Mouse (Mus musculus) heart, adult 9 months (tissue): ENCODE measurements around the gene Ptp4a2.

ENCODE experiments used
- DNase-seq, 2 experiments: peaks; one replicate each; pipeline ENCODE4 v3.0.0; 2022; ENCODE audit warnings: low spot score in 2 of 2

Gene Ptp4a2

GRCm38 (mm10) chr4:129797985-129798384, 13.0 kb upstream of the Ptp4a2 start:
- no peak for DNase-seq

DNA sequence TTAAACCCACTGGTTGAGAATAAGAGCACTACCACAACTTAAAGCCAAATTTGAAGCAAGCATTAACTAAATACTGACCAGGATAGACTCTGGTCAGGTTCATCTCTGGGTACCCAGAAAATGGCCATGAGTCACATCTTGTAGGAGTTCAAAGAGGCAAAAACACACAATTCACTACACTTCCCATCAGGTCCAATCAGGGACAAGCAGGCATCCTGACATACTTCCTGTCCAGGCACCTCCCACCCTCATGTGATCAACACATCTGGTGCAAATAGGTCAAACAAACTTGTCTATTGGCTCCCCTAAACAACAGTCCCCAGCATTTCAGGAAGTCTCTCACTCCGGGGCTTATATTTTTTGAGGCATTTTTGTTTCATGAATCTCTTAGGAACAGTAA, 7.7 kb upstream of the Ptp4a2 start:
- no peak for DNase-seq

DNA sequence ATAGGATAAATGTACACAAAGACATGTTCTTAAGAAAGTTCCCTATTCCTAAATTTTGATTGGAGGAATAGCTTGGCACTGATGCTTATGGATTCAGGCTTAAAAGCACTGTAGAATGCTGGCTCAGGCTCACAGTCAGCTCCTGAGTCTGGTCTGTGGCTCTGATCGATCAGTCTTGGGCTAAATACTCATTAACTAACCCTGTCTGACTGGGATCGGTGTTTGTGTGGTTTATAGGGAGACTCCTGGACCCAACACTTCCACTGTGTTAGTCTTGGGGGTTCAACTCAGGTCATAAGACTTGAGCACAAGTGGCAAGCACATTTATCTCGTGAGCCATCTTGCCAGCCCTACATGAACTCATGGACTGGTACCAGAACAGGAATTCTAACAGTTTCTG, 6.0 kb upstream of the Ptp4a2 start:
- DNase-seq: no peak

DNA sequence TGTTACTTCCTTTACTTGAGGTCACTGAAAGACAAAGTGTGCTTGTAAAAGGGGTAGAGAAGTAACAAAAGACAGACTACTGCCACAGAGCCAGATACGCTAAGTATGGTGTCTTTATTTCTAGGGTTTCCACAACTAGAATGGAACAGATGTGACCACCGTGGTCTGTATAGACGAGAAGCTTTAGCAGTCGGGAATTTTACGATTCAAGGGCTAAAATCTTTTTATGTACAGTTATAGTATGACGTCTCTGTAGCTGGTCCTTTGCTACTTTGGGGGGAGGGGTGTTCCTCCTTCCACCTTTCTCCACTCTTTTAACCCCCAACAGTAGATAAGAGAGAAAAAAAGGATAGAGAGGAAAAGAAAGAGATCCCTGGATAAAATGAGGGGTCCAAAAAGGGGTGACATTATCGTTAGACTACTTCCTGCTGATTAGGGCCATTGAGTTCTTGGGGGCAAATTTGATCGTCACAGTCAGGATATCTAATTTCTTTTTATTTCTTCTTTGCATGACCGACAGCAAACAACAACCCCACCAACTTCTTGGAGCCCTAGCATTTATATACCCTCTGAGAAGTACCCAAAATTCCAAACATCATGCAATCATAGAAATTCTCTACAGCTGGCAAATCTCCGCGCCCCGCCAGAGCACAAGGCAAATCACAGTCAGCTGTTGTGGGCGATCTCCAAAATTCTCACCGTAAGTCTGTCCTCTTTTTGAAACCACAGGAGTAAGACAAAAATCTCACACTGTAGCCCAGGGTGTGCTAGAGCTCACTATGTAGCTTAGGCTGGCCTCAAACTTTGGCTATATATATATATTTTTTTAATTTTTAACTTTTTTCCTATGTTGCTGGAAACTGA, 818 bp downstream of the Ptp4a2 start:
- no peak for DNase-seq

DNA sequence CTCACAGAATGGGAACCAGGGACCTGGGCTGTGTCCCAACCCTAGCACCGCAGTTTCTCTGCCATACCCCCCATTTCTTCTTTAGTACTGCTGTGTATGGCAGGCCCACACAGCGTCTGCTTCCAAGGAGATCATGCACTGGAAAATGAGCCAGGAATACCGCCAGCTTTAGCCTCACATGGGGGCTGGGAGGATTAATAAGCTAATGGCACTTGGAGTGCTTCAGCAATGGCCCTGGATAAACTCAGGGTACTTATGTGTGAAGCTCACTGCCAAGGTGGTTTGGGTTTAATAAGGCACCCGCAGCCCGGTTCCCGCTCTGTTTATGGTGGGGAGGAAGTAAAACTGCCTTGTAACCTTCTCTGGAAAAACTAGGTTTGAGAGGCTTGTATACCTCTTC, 6.6 kb downstream of the Ptp4a2 start:
- DNase-seq: no peak

DNA sequence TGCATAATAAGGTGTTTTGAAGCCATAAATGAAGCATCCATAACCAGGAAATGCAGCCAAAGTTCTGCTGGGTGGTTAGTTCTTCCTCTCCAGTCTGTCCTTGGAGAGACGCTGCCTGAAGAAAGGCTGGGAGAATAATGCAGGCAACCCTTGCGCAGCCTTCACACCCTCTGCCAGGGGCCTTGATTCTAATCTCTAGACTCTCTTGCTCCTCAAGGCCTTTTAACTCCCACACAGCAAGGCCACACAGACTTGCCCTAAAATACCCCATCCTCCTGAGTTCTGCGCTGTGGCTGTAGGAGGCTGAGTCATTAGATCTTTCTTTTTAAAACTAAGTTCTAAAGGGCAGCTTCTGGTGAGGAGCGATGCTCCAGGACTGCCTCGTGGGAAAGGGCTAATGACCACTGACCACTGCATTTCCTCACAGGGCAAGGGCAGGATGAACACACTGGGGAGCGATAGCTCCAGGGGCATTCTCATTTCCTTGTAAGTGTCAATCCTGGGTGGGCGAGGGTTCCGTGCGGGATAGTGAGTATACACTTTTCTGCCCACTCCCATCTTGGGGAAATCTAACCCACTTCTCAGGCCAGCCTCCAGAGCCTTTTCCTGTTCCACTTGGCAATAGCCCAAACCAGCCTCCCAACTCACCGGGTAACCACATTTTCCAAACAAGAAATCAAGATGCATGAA, 7.6 kb downstream of the Ptp4a2 start:
- peak in 1 of 2 experiments; percentile 41 for DNase-seq

GRCm38 (mm10) chr4:129819712-129820336, 8.8 kb downstream of the Ptp4a2 start:
- DNase-seq: peak; percentile 98 to 99

- DNase-seq: peak; percentile 78 to 79
These were observed 9.5 kb downstream of the Ptp4a2 start for GRCm38 (mm10) chr4:129820417-129821086.

DNA sequence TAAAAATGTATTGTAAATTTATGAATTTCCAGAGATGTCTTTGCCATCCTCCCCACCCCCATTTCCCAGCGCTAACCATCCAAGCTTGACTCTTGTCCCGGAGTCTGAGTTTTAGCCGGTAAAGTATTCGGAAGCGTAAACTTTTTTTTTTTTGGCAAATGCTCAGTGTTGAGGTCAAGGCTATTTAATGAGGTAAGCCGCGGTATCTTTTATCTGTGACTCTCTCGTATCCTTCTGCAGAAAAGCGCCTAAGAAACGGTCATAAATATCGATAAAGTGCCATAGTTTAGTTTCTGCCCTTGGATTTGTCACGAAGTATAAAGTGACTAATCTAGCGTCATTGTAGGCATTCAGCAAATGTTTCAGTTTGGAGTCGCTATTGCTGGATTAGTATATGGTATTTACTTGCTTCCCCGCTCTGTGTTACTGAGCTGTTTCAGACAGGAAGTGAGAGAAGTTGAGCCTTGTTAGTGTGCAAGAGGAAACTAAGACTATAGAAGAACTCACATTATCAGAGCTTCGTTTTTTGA, 10.1 kb downstream of the Ptp4a2 start:
- DNase-seq: no peak

- DNase-seq: no peak
These were observed 11.3 kb downstream of the Ptp4a2 start for GRCm38 (mm10) chr4:129822324-129822723.

- DNase-seq: no peak
These were observed 12.3 kb downstream of the Ptp4a2 start for GRCm38 (mm10) chr4:129823216-129823810.

DNA sequence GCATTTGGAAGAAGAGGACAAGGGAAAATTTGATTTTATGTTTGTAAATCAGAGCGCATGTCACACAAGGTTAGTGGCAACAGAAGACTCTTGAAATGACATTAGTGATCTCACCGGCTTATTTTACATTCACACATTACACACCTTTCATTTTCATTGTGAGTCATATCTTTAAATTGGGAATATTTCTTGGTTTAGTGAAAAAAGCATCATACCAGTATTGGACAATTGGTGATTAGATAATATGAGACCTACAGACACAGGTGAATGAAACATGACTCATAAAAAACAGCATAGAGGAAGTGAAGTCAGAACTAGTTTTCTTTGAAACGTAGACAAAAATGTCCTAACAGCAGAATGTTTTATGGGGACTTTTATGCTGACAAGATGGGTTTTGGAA, 16.6 kb downstream of the Ptp4a2 start:
- DNase-seq: no peak

DNA sequence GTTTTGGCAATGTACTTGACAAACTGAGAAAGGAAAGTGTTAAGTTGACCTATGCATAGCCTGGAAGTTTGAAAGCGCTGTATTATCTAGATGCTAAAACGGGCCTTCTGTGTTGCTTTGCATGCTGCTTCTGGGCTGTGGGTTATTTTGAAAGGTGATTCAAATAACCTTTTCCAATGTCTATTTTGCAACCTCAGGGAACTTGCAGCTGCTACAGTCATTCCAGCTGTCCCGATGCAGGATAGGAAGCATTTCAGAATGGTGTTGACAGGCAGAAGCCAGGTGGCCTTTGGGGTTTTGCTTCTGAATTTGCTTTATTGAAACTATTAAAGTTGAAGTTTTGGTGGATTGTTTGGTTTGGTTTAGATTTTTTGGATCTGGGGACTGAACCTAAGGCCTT, 17.1 kb downstream of the Ptp4a2 start:
- DNase-seq: no peak

GRCm38 (mm10) chr4:129829799-129830198, 18.8 kb downstream of the Ptp4a2 start:
- no peak for DNase-seq

DNA sequence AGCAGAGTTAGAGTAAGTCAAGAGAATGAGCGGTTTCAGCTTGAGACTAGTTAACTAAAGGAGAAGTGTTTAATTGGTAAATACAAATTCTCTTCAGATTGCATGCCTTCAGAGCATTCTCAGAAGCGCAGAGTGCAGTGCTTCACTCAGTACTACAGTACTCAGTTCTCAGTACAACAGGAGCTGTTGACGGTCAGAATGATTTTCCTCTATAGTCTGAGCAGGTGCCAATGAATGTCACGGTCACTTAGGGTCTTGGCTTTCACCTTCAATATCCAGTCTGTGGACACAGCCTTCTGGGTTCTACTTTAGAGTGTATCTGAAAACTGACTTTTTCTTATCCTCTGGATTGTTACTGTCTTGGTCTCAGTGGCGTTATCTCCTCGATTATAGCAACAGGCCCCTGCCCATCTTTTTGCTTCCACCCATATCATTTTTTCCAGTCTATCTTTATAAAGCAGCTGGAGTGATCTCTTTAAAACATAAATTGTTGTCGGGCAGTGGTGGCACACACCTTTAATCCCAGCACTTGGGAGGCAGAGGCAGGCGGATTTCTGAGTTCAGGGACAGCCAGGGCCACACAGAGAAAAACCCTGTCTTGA, 19.4 kb downstream of the Ptp4a2 start:
- no peak for DNase-seq

DNA sequence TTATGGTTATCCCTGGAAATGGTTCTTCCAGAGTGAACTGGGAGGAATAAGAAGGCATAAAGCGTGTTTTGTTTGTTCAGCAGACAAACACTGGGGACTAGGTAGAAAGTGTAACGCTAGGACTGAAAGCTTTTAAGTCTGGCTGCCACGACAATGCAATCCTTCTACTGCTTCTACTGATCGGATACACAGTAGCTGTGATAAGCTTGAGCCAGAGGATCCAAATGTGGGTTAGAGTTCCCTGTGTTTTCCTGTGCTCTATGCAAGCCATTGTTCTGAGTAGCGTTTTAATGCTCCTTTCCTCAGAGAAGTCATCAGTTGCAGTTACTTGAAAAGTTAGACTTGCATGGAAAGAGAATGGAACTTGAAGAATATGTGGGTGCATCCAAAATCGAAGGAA, 23.6 kb downstream of the Ptp4a2 start:
- DNase-seq: no peak

DNA sequence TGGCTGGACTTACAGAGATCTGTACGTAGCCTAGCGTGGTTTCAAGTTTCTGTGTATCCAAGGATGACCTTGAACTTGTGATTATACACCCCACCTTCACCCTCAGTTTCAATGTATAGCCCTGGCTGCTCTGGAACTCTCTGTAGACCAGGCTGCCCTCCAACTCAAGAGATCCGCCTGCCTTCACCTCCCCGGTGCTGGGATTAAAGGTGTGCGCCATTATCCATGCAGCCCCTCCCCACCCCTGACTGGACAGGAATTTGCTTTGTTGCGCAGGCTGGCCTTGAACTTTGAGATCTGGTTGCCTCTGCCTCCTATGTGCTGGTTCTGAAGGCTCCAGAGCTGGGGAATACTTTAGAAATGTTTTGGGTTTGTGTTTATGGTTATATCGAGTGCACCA, 24.3 kb downstream of the Ptp4a2 start:
- no peak for DNase-seq

GRCm38 (mm10) chr4:129839866-129840555, 29.0 kb downstream of the Ptp4a2 start:
- no peak for DNase-seq

DNA sequence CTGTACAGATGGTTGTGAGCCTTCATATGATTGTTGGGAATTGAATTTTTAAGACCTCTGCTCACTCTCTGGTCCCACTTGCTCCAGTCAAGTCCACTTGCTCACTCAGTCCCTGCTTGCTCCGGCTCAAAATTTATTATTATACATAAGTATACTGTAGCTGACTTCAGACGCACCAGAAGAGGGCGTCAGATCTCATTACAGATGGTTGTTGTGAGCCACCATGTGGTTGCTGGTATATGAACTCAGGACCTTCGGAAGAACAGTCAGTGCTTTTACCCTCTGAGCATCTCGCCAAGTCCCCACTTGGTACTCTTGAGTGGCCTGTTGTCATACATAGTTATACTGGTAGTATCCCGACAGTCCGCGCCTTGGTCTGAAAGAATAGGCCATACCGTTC, 35.8 kb downstream of the Ptp4a2 start:
- DNase-seq: no peak

DNA sequence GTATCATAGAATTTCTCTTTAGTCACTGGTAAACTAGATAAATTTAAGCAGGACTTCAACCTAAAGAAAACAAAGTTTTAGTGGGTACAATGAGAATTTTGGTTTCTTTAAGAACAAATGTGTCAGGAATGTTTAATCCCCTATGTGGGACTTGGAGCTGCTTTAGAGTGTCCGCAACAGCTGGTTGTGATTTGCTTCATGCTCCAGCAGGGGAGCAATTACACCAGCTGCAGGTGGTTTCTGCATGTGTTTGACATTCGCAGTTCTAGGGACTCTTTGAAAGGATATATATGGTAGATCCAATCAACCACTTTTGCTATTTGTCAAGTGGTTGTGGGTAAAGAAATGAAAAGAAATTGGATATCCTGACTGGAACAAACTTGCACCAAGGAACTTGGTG, 39.5 kb downstream of the Ptp4a2 start:
- DNase-seq: no peak

GRCm38 (mm10) chr4:129851861-129852260, 40.8 kb downstream of the Ptp4a2 start:
- DNase-seq: no peak
